Mouse (Mus musculus) hindbrain, postnatal 0 days (tissue): Measurements from ENCODE around the gene Ncbp1. TPM values are rescaled to one million over a fixed set of nuclear protein-coding genes. Genes with fewer than 3 reads are reported as not detected.

Experiments used
- ATAC-seq: fragments of 200-750 bp; cut with Nextera tagmentation; 2 replicates; pipeline ENCODE4 v1.8.0; 2017; ENCODE audit warnings: mild to moderate bottlenecking, moderate TSS enrichment, moderate library complexity
- DNase-seq: peaks from one replicate; pipeline ENCODE4 v3.0.0-alpha.2; 2015; ENCODE audit warnings: low spot score
- H3K27ac ChIP-seq: fragments of 300-500 bp; sonication (generic); 2 replicates; pipeline ENCODE4 v1.5.1; 2014; ENCODE audit warnings: mild to moderate bottlenecking
- H3K27me3 ChIP-seq: fragments of 300-500 bp; sonication (generic); 2 replicates; pipeline ENCODE4 v1.6.1; 2014; ENCODE audit warnings: low read length, mixed read lengths; ENCODE audit not compliant: insufficient read depth
- H3K36me3 ChIP-seq: fragments of 300-500 bp; sonication (generic); 2 replicates; pipeline ENCODE4 v1.6.1; 2014; ENCODE audit warnings: low read length, mixed read lengths; ENCODE audit not compliant: insufficient read depth
- H3K4me1 ChIP-seq: fragments of 300-500 bp; sonication (generic); 2 replicates; pipeline ENCODE4 v1.6.1; 2014; ENCODE audit warnings: antibody characterized with exemption, low read length, mixed read lengths; ENCODE audit not compliant: insufficient read depth
- H3K4me2 ChIP-seq: fragments of 300-500 bp; sonication (generic); 2 replicates; pipeline ENCODE4 v1.6.1; 2014; ENCODE audit warnings: low read depth, mild to moderate bottlenecking, low read length, moderate library complexity, mixed read lengths
- H3K4me3 ChIP-seq: fragments of 300-500 bp; sonication (generic); 2 replicates; pipeline ENCODE4 v1.5.1; 2014; ENCODE audit warnings: low read length
- H3K9ac ChIP-seq: fragments of 300-500 bp; sonication (generic); replicated peaks from 2 replicates; pipeline ENCODE4 v1.6.1; 2014; ENCODE audit warnings: mild to moderate bottlenecking, low read length, moderate library complexity, mixed read lengths
- H3K9me3 ChIP-seq: fragments of 300-500 bp; sonication (generic); 2 replicates; pipeline ENCODE4 v1.6.1; 2016; ENCODE audit warnings: low read length, mixed read lengths
- CTCF ChIP-seq: IDR thresholded peaks from 2 replicates; pipeline ENCODE4 v1.5.1; 2016; ENCODE audit warnings: antibody characterized with exemption, control low read depth, low read depth
- WGBS: fragments of 180-500 bp; shearing (Covaris S2); extraction: QIAGEN DNeasy Blood & Tissue Kit; methylation state at CpG from one replicate; pipeline ENCODE4 v1.1.7; 2014; 5-methylcytosine and 5-hydroxymethylcytosine counted together
- polyA plus RNA-seq: library from polyadenylated mRNA; unstranded; fragments of >200 nt; fragmentation: Nextera tagmentation; extraction: Ambion mirVana; gene quantifications from 2 replicates; pipeline ENCODE4 v1.2.1, GENCODE M21; 2015
- total RNA-seq: library from RNA; depleted of rRNA; stranded (reverse); fragments of >200 nt; gene quantifications from 2 replicates; pipeline ENCODE4 v1.2.3, GENCODE M21; 2014; rRNA removed

Gene Ncbp1
- total and polyA plus RNA-seq, 2 experiments from 2014 or later, result 35.3 to 44.7 TPM

DNA sequence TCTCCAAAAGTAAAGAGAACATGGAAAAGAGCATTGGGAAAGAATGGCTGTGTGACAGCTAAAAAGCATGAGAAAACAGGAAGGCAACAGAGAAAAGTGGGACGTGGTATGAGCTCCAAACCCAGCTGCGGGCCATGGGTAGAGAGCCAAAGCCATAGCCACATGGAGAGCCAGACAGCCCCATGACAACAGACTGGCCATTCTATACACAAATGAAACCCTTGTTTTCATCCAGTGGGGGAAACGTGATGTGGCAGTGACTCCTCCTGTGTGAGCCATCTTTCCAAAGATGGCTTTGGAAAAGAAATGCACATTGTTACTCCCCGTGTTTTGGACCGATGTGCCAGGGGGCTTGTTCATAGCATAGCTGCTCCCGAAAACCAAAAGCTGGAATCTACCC lies 58.1 kb downstream of the Ncbp1 start:
- no peak for TF ChIP-seq CTCF
- H3K4me1 ChIP-seq, result peaks cover 9% of the 10 kb centered on the region
- 16% methylated on average over 6 of the region's 6 CpGs for WGBS
- peak; percentile 63 for DNase-seq
- peak overlapping the region; percentile 93 for H3K9ac ChIP-seq
- peak overlapping the region; percentile 95 for H3K27ac ChIP-seq
- ATAC-seq, result peak; percentile 81
- H3K4me3 ChIP-seq, result peak overlapping the region; percentile 84
- H3K27me3 ChIP-seq, result 0 out of 2 replicates have a peak, but pooled peaks cover 6% of the 10 kb centered on the region
- no peaks in the 10 kb centered on the region for H3K9me3 ChIP-seq
- peak overlapping the region; percentile 75 for H3K4me2 ChIP-seq
- H3K36me3 ChIP-seq, result no peaks in the 10 kb centered on the region

DNA sequence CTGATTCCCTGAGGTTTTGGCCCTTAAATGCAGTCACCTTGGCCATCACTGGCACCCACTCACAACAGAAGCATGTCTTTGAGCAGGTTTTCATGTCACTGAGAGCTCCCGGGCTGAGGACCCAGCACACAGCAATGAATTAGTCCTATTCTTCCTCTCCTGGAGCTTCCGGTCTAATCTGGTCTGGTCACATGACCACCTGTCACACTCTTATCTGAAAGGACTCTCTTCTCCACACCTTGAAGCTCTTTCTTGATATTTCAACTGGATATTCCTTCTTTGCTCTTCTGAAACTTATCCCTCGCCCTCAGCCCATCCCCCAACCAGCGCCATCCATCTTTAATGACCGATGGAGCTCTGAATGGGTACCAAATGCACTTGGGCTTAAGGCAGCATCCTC lies 59.7 kb downstream of the Ncbp1 start:
- Histone ChIP-seq H3K36me3 (no peaks in the 10 kb centered on the region), H3K4me1 (peaks cover 9% of the 10 kb centered on the region), H3K4me3 (no peak overlapping the region), H3K9ac (no peak overlapping the region), H3K9me3 (no peaks in the 10 kb centered on the region), H3K27me3 (0 out of 2 replicates have a peak, but pooled peaks cover 6% of the 10 kb centered on the region), H3K27ac (no peak overlapping the region), H3K4me2 (no peak overlapping the region)
- TF ChIP-seq CTCF, result no peak
- ATAC-seq, result no peak
- no peak for DNase-seq
- 69% methylated on average over 5 of the region's 5 CpGs for WGBS

DNA sequence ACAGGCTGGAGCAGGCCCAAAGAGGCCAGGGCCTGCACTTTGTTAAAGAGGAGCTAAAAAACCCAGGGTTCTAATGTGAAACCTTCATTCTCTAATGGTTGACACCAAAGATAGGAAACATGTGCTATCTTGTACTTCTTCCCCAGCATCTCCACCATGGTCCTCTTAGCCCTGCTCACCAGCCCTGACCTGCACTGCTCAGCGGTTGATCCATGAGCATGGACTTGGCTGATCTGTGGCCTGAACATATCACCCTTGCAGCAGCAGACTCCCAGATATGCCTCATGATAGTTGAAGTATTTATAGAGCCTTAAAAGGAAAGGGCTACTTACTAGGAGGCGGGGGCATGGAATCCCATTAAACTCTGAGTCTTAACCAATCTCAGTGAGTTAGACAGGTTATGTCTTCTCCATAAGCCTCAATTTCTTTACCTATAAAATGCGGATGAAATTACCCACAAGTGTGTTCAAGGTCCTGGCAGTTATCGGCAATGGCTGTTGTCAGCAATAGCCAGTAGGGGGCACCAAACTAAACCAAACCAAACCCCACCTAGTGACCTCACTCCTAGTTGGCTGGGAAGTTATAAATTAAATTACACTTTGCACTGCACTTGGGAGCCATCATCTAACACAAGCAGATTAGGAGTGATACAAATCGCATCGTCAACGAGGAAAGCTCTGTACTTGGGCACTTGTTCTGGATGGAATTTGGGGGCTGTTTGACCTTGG lies 63.6 kb downstream of the Ncbp1 start:
- no peaks in the 10 kb centered on the region for H3K9me3 ChIP-seq
- H3K36me3 ChIP-seq, result no peaks in the 10 kb centered on the region
- peak; percentile 93 for TF ChIP-seq CTCF
- ATAC-seq, result peak; percentile 83
- H3K4me3 ChIP-seq, result peak overlapping the region; percentile 38
- peak overlapping the region; percentile 61 for H3K9ac ChIP-seq
- peak overlapping the region; percentile 84 for H3K27ac ChIP-seq
- H3K27me3 ChIP-seq, result 0 out of 2 replicates have a peak, but pooled peaks cover 6% of the 10 kb centered on the region
- H3K4me2 ChIP-seq, result peak overlapping the region; percentile 67
- peak; percentile 92 for DNase-seq
- no peaks in the 10 kb centered on the region for H3K4me1 ChIP-seq
- WGBS, result 6% methylated on average over 7 of the region's 7 CpGs

DNA sequence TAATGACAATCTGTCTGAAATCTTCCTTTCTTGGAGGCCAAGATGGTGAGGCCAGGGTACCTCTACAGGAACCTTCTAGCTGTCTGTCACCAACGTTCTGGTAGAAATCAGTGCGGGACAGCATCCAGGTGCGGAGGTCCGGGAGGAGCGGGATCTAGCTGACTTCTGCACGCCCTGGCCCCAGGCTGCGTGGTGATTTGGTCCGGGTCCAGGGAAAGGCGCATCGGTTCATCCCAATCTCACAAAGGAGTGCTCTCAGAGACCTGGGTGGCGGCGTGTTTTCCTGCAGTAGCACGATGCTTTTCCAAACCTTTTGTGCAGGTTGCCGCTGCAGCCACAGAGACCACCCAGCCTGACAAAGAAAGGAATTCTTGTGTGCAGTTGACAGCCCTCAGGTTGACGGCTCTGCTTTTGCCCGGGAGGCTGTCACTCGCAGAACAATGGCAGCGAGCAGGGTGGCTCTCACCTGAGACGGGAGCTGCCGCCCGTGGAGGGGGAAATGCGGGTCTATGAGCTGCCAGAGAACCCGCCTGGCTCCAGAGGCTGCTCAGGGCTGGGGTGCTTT lies 64.2 kb downstream of the Ncbp1 start:
- WGBS, result 6% methylated on average over 23 of the region's 23 CpGs
- Histone ChIP-seq H3K4me2 (peak overlapping the region; percentile 67), H3K4me1 (no peaks in the 10 kb centered on the region), H3K9ac (peak overlapping the region; percentile 61), H3K9me3 (no peaks in the 10 kb centered on the region), H3K27ac (peak overlapping the region; percentile 84), H3K27me3 (0 out of 2 replicates have a peak, but pooled peaks cover 6% of the 10 kb centered on the region), H3K4me3 (peak overlapping the region; percentile 38), H3K36me3 (no peaks in the 10 kb centered on the region)
- no peak for TF ChIP-seq CTCF
- ATAC-seq, result peak; percentile 58
- peak; percentile 44 for DNase-seq

DNA sequence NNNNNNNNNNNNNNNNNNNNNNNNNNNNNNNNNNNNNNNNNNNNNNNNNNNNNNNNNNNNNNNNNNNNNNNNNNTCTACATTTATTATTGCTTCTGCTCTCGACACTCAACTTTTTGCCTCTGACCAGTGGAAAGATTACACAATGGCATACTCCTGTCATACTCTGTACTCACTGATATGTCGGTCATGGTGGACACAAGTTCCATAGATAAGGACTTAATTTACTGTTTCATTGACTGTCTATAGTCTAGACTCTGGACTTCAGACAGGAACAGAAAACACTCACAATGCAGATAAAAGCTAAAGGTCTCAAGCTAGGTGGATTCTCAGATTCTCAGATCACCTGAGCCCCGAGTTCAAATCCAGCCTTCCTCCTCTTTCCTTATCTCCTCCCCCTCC lies 82.7 kb downstream of the Ncbp1 start:
- Histone ChIP-seq H3K4me1 (no peaks in the 10 kb centered on the region), H3K27me3 (no peaks in the 10 kb centered on the region), H3K9ac (no peak overlapping the region), H3K9me3 (no peaks in the 10 kb centered on the region), H3K36me3 (no peaks in the 10 kb centered on the region), H3K4me3 (no peak overlapping the region), H3K27ac (no peak overlapping the region), H3K4me2 (no peak overlapping the region)
- 85% methylated on average over 3 of the region's 3 CpGs for WGBS
- no peak for TF ChIP-seq CTCF
- no peak for ATAC-seq
- DNase-seq, result no peak

Other genes starting within 250 kb of the Ncbp1 start
- gene Ccdc180, start 248.3 kb upstream of the Ncbp1 start, total RNA-seq, result 0.63 and 1.0 TPM in 2 replicates
- 0.20 and 0.51 TPM in 2 replicates for gene Ccdc180, start 248.3 kb upstream of the Ncbp1 start, polyA plus RNA-seq
- 31.3 and 33.4 TPM in 2 replicates for gene Tdrd7, start 173.3 kb upstream of the Ncbp1 start, total RNA-seq
- 23.6 and 26.1 TPM in 2 replicates for gene Tdrd7, start 173.3 kb upstream of the Ncbp1 start, polyA plus RNA-seq
- gene Tmod1, start 99.7 kb upstream of the Ncbp1 start, total RNA-seq, result 0.58 and 1.3 TPM in 2 replicates
- 2.3 and 2.5 TPM in 2 replicates for gene Tmod1, start 99.7 kb upstream of the Ncbp1 start, polyA plus RNA-seq
- gene Tstd2, start 81 bp downstream of the Ncbp1 start, total RNA-seq, result 20.2 and 25.5 TPM in 2 replicates
- gene Tstd2, start 81 bp downstream of the Ncbp1 start, polyA plus RNA-seq, result 18.5 and 22.4 TPM in 2 replicates
- 18.9 and 26.4 TPM in 2 replicates for gene Xpa, start 57.7 kb downstream of the Ncbp1 start, total RNA-seq
- 35.9 and 39.2 TPM in 2 replicates for gene Xpa, start 57.7 kb downstream of the Ncbp1 start, polyA plus RNA-seq
- gene Foxe1, start 205.0 kb downstream of the Ncbp1 start, total RNA-seq, result not detected in 2 replicates
- gene Foxe1, start 205.0 kb downstream of the Ncbp1 start, polyA plus RNA-seq, result not detected in 2 replicates